Mouse (Mus musculus): ENCODE results near the gene Fam110a. TPM values are rescaled to one million over a fixed set of nuclear protein-coding genes. Genes with fewer than 3 reads are reported as not detected.
"Not testable (repeated sequence)": the region's sequence is repeated elsewhere in the genome, so short reads cannot be mapped to it uniquely, and the experiment has no call there.

The Fam110a gene
- polyA plus RNA-seq, 1 experiment from 2014 or later, result 6.3 TPM

DNA sequence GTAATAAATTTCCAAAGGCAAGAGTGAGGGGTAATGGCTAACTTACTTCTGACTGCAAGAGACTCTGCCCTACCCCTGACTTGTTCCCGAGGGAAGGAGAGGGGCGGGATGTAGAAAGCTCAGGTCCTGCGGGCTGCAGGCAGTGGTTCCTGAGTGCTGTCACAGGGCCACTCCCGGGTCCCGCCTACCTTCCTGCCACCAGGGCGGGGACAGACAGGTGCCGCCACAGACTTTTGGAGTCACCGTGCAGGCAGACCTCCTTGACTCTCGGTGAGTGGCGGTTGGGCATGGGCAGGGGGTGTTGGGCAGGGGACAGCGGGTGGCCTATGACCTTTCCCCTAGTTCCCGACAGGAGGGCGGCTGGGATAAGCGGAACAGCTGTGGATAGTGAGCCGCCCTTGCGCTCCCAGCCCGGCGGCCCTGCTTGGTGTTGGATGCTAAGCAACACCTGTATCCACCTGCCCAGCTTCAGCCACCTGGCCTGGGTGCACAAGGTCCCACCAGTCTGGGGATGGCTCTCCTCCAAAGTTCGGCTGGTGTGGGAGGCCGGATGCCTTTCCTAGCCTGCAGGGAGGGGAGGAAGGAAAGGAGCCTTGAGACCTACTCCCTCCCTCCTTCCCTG lies 19.8 kb upstream of the Fam110a start:
- H3K27me3 ChIP-seq (ENCODE audit: insufficient read depth, low read length), result peaks cover 8% of the 10 kb centered on the region; the same call in 1 of the 2 replicates
- no peaks in the 10 kb centered on the region for H3K36me3 ChIP-seq (replicated peaks; ENCODE audit: insufficient read depth, low read length)
- ATAC-seq (no peak), DNase-seq (no peak)
- no peaks in the 10 kb centered on the region for H3K9me3 ChIP-seq (ENCODE audit: low read length)
- no peak overlapping the region for H3K4me3 ChIP-seq (ENCODE audit: low read depth, low read length)
- peaks cover 10% of the 10 kb centered on the region for H3K4me1 ChIP-seq (ENCODE audit: insufficient read depth)
- TF ChIP-seq CTCF (IDR thresholded peaks at IDR 0.05; ENCODE audit: low read depth), result no peak
- no peak for TF ChIP-seq EP300 (IDR thresholded peaks at IDR 0.05; ENCODE audit: low read depth)
- 34% methylated on average over 19 of the region's 20 CpGs for WGBS (ENCODE audit: insufficient replicate concordance)
- H3K27ac ChIP-seq (ENCODE audit: low read depth), result no peak overlapping the region
- no peak overlapping the region for H3K9ac ChIP-seq (replicated peaks)
- no peak overlapping the region for H3K4me2 ChIP-seq (ENCODE audit: low read depth, low read length)

DNA sequence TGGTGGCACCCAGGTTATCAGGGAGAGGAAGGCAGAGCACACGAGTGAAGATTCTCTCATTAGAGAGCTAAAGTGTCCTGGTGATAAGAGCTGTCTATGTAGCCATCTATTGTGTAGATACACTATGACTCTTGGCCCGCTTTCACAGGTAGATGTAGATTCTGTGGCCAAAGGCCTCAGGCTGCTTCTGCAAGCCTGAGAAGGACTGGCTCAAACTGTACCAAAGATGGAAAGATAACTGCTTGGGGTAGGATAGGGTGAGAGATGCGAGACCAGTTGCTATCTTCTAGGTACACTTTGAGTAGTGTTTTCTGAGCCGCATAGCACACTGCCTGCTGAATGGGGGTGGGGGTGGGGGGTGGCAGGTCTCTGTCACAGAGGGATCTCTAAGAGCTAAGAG lies 18.9 kb upstream of the Fam110a start:
- no peak overlapping the region for H3K4me2 ChIP-seq (ENCODE audit: low read depth, low read length)
- DNase-seq (no peak), ATAC-seq (no peak)
- H3K9me3 ChIP-seq (ENCODE audit: low read length), result no peaks in the 10 kb centered on the region
- no peak overlapping the region for H3K4me3 ChIP-seq (ENCODE audit: low read depth, low read length)
- no peak overlapping the region for H3K27ac ChIP-seq (ENCODE audit: low read depth)
- WGBS (ENCODE audit: insufficient replicate concordance), result 55% methylated on average over 4 of the region's 4 CpGs
- H3K4me1 ChIP-seq (ENCODE audit: insufficient read depth), result peaks cover 15% of the 10 kb centered on the region
- H3K27me3 ChIP-seq (ENCODE audit: insufficient read depth, low read length), result peaks cover 8% of the 10 kb centered on the region; the same call in 1 of the 2 replicates
- H3K36me3 ChIP-seq (replicated peaks; ENCODE audit: insufficient read depth, low read length), result no peaks in the 10 kb centered on the region
- no peak for TF ChIP-seq CTCF (IDR thresholded peaks at IDR 0.05; ENCODE audit: low read depth)
- no peak for TF ChIP-seq EP300 (IDR thresholded peaks at IDR 0.05; ENCODE audit: low read depth)
- H3K9ac ChIP-seq (replicated peaks), result no peak overlapping the region

DNA sequence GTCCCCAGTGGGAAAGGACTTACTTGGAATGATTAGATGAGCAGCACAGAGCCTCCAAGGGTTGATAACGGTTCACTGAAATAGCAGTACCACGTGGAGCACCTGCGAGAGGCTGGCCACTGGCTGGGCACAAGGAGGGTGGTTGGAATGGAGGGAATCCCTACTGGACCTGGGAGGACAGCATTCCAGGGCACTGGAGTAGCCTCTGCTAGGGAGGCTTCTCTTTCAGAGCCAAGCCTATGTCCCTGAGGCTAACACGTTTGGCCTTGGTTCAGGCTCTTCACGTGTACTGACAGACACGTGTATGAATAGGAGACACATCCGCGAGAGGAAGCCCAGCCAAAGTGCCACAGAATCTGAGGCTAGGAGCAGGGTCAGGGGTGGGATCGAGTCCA lies 18.5 kb upstream of the Fam110a start:
- Histone ChIP-seq H3K36me3 (replicated peaks; ENCODE audit: insufficient read depth, low read length) (no peaks in the 10 kb centered on the region), H3K27ac (ENCODE audit: low read depth) (no peak overlapping the region), H3K9ac (replicated peaks) (no peak overlapping the region), H3K9me3 (ENCODE audit: low read length) (no peaks in the 10 kb centered on the region), H3K27me3 (ENCODE audit: insufficient read depth, low read length) (peaks cover 8% of the 10 kb centered on the region; the same call in 1 of the 2 replicates), H3K4me3 (ENCODE audit: low read depth, low read length) (no peak overlapping the region), H3K4me1 (ENCODE audit: insufficient read depth) (peaks cover 15% of the 10 kb centered on the region), H3K4me2 (ENCODE audit: low read depth, low read length) (no peak overlapping the region)
- WGBS (ENCODE audit: insufficient replicate concordance), result 58% methylated on average over 9 of the region's 9 CpGs
- no peak for DNase-seq
- TF ChIP-seq EP300 (IDR thresholded peaks at IDR 0.05; ENCODE audit: low read depth) (no peak), CTCF (IDR thresholded peaks at IDR 0.05; ENCODE audit: low read depth) (no peak)
- ATAC-seq, result no peak

DNA sequence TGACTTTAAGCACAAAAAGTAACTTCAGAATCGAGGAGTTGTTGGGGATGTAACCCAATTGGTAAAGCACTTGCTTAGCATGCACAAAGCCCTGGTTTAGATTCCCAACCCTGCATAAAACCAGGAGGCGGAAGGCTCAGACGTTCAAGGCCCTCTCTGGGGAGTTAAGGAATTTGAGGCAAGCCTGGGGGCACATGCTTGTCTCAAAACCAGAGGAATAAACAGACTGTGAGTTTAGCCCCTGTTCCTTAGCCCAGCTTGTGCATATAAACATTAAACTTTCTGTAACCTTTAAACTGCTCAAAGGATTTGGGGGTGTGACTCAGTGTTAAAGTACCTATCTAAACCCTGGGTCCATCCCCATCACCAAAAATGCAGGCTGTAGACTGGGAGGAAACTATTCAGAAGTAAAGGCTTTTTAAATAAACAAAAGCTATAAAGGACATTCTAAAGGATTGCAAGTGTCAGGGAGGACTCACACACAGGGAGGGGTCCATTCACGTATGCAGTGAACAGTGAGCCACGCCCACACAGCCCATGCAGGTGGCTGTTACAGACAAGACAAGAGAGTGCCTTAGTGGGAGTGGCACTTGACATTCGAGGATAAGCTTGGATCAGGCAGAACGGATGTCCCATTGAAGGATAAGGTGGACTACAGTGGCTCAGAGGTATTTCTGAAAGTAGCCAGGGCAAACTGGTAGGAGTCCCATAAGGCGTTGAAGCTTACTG lies 17.9 kb upstream of the Fam110a start:
- H3K4me1 ChIP-seq (ENCODE audit: insufficient read depth), result peaks cover 15% of the 10 kb centered on the region

DNA sequence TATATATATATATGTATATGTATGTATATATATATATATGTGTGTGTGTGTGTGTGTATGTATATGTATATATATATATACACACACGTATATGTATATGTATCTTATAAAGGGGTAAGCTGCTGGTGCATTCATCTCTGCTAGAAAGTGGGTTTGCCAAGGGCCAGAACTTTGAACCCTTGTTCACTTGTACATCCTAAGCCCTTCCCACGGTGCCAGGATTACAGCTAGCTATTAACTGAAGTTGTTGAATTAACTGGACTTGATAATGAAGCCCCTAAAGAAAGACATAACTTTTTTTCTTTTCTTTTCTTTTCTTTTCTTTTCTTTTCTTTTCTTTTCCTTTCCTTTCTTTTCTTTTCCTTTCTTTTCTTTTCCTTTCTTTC lies 17.2 kb upstream of the Fam110a start:
- not testable (repeated sequence) for H3K27ac ChIP-seq (ENCODE audit: low read depth); H3K9me3 ChIP-seq (ENCODE audit: low read length); ATAC-seq; H3K9ac ChIP-seq (replicated peaks); H3K27me3 ChIP-seq (ENCODE audit: insufficient read depth, low read length); DNase-seq; H3K36me3 ChIP-seq (replicated peaks; ENCODE audit: insufficient read depth, low read length); H3K4me3 ChIP-seq (ENCODE audit: low read depth, low read length)
- peaks cover 15% of the 10 kb centered on the region for H3K4me1 ChIP-seq (ENCODE audit: insufficient read depth)
- peak overlapping the region; percentile 65 for H3K4me2 ChIP-seq (ENCODE audit: low read depth, low read length)
- 46% methylated on average over 2 of the region's 2 CpGs for WGBS (ENCODE audit: insufficient replicate concordance)

More for the DNA sequence above, 17.9 kb upstream of the Fam110a start:
- H3K4me3 ChIP-seq (ENCODE audit: low read depth, low read length), result no peak overlapping the region
- H3K9me3 ChIP-seq (ENCODE audit: low read length), result no peaks in the 10 kb centered on the region
- no peak overlapping the region for H3K27ac ChIP-seq (ENCODE audit: low read depth)
- 55% methylated on average over 8 of the region's 8 CpGs for WGBS (ENCODE audit: insufficient replicate concordance)
- H3K36me3 ChIP-seq (replicated peaks; ENCODE audit: insufficient read depth, low read length), result no peaks in the 10 kb centered on the region
- H3K27me3 ChIP-seq (ENCODE audit: insufficient read depth, low read length), result peaks cover 8% of the 10 kb centered on the region; the same call in 1 of the 2 replicates
- TF ChIP-seq CTCF (IDR thresholded peaks at IDR 0.05; ENCODE audit: low read depth), result no peak
- no peak for TF ChIP-seq EP300 (IDR thresholded peaks at IDR 0.05; ENCODE audit: low read depth)
- DNase-seq (no peak), ATAC-seq (no peak)
- no peak overlapping the region for H3K9ac ChIP-seq (replicated peaks)
- H3K4me2 ChIP-seq (ENCODE audit: low read depth, low read length), result no peak overlapping the region

DNA sequence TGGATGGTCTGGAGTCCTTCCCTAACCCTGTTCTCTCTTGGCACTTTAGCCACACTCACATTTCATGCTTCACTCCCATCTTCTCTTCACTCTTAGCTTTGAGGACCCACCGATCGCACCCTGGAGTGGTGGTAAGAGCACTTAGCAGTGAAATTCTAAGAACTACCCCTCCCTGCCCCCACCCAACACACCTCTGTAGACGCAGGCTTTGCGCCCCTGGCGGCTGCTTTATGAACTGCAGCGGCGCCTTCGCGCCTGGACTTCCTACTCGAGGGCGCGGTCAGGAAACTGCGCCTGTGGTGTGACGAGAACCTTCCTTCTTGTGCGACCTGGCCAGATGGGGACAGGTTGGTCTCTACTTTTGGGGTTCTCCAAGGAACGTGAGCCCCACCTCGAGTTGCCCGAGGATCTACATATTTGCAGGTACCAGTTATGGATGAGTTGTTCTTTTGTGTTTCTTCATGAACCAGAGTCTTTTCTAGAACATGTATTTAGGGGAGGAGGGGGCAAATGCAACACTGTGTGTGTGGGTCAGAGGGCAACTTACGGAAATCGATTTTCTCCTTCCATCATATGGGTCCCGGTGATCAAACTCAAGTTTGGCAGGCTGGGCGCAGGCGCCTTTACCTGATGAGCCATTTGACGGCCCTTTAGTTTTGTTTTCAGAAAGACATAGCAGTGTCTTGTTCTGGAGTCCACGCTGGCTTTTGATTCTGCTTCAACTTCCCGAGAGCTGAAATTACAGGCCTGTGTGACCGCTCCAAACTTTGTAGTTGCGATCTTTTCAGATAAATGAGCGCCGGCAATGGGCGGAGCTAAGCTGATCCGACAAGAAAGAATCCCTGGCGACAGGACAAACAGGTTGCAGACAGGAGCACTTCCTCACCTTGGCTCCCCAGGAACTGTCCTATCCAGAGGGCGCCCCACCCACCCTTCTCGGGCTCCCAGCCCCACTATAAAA lies 16.5 kb upstream of the Fam110a start, which contains the start of gene Slc52a3:
TSS of gene Slc52a3 (plus strand) at position 283 of the 961 bp plus-strand sequence.
- H3K27me3 ChIP-seq (ENCODE audit: insufficient read depth, low read length), result peaks cover 8% of the 10 kb centered on the region; the same call in 1 of the 2 replicates
- 10% methylated on average over 35 of the region's 35 CpGs for WGBS (ENCODE audit: insufficient replicate concordance)
- H3K9ac ChIP-seq (replicated peaks), result no peak within 1 kb of the TSS
- no peak for TF ChIP-seq EP300 (IDR thresholded peaks at IDR 0.05; ENCODE audit: low read depth)
- TF ChIP-seq CTCF (IDR thresholded peaks at IDR 0.05; ENCODE audit: low read depth), result peak; percentile 98
- DNase-seq (peak; percentile 92), ATAC-seq (peak; percentile 67)
- peak within 1 kb of the TSS; percentile 65 for H3K4me2 ChIP-seq (ENCODE audit: low read depth, low read length)
- H3K36me3 ChIP-seq (replicated peaks; ENCODE audit: insufficient read depth, low read length), result no peaks in the 10 kb centered on the region
- H3K9me3 ChIP-seq (ENCODE audit: low read length), result no peaks in the 10 kb centered on the region
- H3K4me3 ChIP-seq (ENCODE audit: low read depth, low read length), result peak within 1 kb of the TSS; percentile 36
- H3K4me1 ChIP-seq (ENCODE audit: insufficient read depth), result peaks cover 15% of the 10 kb centered on the region
- H3K27ac ChIP-seq (ENCODE audit: low read depth), result no peak within 1 kb of the TSS
